Mouse (Mus musculus) gastrocnemius, adult 8-10 months (tissue): Measurements from ENCODE around the gene Iba57. TPM values are rescaled to one million over a fixed set of nuclear protein-coding genes. Genes with fewer than 3 reads are reported as not detected.
"Not testable (repeated sequence)": the region's sequence is repeated elsewhere in the genome, so short reads cannot be mapped to it uniquely, and the experiment has no call there.

Experiments
- DNase-seq, 2 experiments: peaks; one replicate each; pipeline ENCODE4 v3.0.0; 2022; ENCODE audit warnings: low spot score in 2 of 2
- total RNA-seq, 4 experiments: library from RNA; stranded (reverse); gene quantifications; 2 replicates each; pipeline ENCODE4 v1.2.4; 2022

Iba57 gene
- total RNA-seq = 1 to 10 TPM; 6.1 to 7.4 (median 7.0) TPM

DNA sequence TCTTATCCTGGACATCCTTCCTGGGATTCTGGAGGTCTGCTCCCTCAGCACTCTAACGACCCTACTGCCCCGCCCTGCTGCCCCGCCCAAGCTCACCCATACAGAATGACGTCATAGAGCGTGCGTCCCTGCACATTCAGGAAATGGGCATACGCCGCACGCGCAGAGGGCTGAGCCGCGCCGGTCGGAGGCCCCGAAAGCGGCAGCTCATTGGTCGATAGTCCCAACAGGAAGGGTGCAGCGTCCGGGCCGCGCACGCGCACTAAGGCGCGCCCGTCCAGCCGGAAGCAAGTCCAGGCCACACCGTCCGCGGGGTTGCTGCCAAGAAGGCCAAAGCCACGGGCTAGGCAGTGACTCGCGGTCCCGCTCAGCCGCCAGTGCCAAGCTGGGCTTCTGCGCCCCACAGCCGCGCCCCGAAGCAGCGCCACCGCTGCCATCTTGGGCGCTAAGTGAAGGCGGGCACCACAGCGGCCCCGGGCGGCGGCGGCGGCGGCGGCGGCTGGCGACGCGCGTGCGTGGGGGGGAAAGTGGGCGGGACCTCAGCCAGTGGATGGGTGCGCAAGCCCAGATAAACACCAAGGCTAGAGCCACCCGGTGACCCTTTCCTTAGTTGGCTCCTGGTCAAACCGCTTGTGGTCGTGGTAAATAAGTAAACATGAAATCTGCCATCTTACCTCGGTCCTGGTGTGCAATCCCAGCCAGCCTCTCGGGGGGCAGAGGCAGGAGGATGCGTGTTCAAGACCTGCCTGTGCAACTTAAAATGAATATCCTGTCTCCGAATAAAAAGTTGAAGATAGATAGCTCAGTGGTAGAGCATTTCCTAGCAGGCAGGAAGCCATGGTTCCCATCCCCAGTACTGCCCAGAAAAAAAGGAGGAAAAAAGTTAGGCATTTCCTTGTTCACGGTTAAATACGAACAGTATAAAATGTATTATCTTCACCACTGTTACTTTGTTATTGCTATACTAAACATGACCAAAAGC is at the start of gene Iba57:
TSS of gene Iba57 (minus strand) at position 485 of the 982 bp plus-strand sequence.
- DNase-seq = peak; percentile 97 to 99

DNA sequence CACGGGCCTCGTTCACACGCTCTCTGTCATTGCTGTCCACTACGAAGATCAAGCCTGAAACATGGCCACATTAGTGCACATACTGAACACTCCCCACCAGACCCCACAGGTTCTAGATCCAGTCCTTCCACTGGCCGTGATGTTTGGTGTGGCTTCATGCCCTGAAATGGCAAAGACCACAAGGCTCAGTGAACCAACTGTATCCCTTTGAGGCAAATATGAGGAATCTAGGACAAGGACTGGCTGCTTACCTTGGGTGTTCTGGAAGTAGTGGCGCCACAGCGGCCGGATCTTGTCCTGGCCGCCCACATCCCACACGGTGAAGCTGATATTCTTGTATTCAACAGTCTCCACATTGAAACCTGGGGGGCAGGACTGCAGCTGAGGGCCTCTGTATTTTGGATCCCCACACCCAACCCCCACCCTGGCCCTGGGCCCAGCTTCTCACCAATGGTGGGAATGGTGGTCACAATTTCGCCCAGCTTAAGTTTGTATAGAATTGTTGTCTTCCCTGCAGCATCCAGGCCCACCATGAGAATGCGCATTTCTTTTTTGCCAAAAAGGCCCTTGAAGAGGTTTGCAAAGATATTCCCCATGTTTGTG is 49.5 kb upstream of the Iba57 start:
- no peak for DNase-seq

DNA sequence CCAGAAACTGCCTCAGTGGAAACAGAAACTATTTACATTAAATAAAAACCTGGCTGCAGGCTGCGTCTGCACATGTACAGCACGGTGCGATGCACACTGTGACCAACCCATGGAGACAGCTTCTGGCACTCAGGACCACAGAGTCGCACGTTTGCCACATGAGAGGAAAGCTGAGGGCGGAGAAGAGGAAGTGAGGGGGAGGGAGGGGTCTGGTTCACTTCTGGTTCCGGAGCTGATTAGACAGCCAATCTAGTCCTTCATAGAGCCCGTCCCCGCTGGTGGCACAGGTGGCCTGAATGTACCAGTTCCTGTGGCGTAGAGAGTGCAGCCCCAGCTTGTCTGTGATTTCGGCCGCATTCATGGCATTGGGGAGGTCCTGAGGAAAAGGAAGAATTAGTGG is 48.8 kb upstream of the Iba57 start:
- not testable (repeated sequence) for DNase-seq

DNA sequence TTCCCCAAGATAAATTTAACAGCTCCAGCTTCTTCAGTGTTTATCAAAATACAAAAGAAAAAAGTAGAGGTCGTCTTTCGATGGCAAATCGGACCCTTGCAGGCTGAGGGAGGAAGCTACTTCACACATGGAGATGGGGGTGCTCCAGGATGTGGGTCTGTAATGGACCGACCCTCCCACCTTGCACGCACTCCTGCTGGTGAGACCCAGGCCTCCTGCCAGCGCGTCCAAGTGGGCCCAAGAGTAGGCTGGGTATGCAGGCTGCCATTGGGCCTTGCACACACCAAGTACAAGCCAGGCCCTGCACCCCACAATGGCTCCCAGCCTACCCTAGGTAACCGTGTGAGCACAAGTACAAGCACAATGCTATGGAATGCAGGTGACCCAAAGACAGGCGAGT is 48.0 kb upstream of the Iba57 start:
- DNase-seq = not testable (repeated sequence)

DNA sequence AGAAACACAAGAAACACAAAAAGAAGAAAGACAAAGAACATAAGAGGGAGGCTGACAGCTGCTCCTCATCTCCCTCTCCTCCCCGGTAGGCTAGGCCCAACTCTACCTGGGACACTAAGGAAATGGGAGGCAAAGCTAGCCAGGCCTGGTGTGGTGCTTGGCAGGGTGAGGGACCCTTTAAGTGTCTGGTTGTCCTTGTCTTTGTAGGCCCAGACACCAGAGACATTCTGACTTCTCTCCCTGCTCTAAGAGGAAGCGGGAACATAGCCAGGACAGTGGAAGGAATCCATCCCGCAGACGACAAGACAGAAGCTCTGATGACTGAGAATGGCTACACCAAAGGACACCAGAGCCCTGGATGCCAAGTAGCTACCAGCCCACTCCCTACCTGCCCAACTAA is 46.5 kb upstream of the Iba57 start:
- DNase-seq = no peak

DNA sequence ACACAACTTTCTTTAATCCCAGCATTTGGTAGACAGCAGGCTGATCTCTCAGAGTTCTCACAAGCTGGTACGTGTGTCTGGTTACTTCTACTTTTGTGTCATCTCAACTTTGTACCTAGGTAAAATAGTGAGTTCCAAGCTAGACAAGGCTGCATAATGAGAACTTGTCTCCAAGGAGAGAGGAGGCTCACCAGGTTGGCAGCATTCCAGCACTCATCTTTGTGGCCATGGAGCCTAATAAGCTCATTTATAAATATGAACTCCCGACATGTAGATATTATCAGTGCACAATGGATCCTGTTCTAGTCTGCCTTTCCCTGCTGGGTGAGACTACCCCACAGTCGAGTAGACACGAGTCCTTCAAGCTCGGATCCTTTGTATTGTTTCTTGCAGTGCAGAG is 46.0 kb upstream of the Iba57 start:
- no peak for DNase-seq

GRCm38 (mm10) chr11:59209003-59209441 is 45.5 kb upstream of the Iba57 start:
- DNase-seq = peak in 1 of 2 experiments; percentile 24

GRCm38 (mm10) chr11:59208153-59208831 is 44.8 kb upstream of the Iba57 start, which contains the start of gene 2310033P09Rik:
2310033P09Rik (plus strand) TSS chr11:59208321.
- peak; percentile 80 to 88 for DNase-seq

DNA sequence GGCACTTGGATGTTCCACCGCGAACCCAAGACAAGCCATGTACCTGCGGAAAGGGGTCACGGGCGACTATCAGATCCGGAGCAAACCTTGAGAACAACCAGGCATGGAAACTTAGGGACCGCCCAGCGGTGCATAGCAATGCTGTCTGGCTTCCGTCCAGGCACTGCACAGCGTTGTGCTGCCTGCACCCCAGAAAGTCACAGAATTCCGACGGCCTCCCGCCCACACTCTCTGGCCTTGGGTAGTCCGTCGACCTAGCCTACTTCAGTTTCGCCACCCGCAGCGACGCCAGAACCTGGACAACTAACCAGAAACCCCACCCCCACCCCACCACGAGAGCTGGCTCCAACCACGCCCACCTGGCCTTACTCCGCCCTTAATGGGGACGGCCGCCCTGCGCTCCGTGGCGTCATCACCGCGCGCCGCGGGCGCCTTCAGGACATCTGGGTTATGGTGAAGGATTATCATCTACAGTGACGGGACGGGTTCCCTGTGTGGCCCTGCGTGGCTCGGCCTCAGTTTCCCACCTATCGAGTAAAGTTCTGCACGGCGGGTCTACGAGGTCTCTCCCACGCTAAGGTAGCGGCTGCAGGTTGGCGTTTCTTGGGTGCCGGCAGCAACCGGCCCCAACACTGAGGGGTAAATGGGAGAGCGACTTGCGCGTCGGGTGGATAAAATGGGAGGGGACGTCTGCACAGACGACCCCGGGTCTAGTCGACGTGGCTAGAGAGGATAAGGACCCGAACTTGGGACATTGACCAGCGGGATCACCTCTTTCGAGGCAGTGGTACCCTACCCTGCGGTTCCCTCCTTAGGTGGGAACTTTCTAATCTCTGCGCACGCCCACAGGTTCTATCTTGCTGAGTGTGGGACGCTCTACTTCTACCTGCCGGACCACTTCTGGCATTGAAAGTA is 38.8 kb upstream of the Iba57 start, which contains the start of gene Mrpl55:
TSS of gene Mrpl55 (plus strand) at position 406 of the 915 bp plus-strand sequence.
- peak; percentile 83 to 90 for DNase-seq

DNA sequence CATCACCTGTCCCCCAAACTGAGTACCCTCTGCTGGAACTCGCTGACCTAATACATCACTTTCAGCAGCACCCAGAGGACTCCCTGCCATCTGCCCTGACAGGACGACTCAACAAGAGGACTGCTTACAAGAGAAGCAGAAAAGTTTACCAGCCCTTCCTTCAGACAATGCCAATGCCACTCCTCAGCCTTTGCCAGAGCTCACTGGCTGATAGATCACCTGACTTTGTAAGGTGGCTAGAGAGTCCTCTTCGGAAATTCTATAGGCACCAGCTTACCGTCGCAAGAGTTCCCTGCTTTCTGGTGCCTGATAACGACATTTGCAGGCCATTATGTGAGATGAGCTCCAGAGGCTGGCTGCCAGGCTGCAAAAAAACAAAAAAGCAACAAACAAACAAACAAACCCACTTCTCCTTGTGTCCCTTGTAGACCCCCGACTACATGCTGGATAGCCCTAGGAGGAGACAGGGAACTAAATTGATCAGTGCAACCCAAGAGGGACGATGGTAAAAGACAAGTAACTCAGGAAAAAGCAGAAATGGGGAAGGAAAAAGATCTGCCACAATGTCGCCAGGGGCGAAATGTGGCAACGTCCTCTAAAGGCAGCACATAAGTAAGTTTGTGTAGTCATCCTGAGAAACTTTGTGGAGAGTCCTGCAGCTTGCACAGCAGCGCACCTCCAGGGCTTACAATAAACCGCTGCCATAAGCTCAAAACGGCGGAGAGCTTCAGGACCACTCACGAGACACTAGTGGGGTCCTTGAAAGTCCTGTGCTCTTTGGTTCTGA is 37.9 kb upstream of the Iba57 start:
- no peak for DNase-seq

- no peak for DNase-seq
Observed at GRCm38 (mm10) chr11:59196230-59196629, 32.7 kb upstream of the Iba57 start.

GRCm38 (mm10) chr11:59192059-59192386 is 28.5 kb upstream of the Iba57 start, which contains the start of gene Guk1:
Guk1 (minus strand) TSS chr11:59192212.
- no peak for DNase-seq

DNA sequence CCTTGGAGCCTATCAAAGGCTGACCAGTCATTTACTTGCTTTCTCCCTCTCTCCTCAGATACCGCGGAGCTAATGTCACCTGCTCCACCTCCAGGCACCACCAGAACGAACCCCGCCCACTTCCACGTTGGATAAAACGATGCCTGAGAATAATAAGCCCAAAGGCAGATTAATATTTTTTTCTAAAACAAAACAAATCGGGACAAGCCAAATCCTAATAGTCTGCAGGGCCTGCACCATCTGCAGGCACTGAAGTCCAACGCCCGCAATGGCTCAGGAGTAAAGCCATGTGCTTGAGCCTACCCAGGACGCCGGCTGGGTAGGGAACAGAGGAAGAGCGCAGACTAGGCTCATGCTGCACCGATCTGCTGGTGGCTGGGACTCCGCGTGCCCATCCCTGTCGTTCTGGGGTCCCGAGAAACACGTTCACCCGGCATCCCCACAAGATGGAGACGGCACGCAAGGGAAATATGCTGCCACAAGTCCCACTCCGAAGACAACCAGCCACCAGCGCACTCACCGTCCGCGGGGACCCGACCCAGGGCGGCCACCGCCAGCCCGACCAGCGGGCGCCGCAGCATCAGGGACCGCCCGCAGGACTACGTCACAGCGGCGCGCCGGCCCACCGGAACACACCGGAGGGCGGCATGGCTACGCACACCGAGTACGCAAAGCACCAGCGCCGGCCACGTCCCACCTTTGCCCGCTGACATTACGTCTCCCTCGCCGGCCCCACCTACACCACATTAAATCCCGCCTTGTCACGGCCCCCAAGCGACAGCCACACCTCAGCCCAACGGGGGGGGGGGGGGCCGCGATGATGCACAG is 27.9 kb upstream of the Iba57 start:
- DNase-seq = peak; percentile 80 to 87

DNA sequence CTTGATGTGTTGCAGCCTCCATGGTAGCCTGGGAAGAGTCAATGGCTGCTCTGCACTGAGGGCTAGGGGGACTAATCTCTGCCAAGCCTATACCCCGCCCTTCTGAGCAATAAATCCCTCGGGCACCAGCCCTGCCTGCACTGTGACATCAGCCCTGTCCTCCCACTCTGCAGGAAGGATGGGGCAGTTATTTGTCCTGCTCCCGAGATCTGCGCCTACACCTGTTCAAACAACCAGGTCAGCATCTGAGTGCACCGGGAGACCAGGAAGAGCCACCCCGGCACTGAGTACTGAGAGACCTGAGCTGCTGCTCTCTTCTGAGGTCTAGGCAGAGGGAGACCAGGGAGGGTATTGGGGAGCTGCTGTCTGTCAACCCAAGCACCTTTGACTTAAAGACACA is 24.2 kb upstream of the Iba57 start:
- no peak for DNase-seq

- no peak for DNase-seq
Observed at GRCm38 (mm10) chr11:59185490-59185889, 22.0 kb upstream of the Iba57 start.

DNA sequence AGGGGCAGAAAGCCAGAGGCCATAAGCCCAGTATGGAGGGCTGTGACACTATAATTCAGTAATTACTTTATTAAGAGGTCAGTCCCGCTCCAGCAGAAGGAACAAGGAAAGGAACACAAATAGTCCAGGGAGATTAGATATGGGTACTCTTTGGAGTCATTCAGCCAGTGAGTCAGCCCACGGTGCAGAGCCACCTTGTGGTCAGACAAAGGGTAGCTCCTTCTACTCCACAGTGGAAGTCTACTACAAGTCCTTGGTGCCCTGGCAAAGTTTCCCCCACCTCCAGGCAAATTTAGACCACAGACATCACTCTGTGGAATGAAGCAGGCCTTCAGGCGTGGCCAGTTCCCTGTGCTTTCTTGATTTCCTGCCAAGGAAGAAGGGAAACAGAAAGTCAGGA is 20.3 kb upstream of the Iba57 start:
- DNase-seq = peak; percentile 65 to 76

DNA sequence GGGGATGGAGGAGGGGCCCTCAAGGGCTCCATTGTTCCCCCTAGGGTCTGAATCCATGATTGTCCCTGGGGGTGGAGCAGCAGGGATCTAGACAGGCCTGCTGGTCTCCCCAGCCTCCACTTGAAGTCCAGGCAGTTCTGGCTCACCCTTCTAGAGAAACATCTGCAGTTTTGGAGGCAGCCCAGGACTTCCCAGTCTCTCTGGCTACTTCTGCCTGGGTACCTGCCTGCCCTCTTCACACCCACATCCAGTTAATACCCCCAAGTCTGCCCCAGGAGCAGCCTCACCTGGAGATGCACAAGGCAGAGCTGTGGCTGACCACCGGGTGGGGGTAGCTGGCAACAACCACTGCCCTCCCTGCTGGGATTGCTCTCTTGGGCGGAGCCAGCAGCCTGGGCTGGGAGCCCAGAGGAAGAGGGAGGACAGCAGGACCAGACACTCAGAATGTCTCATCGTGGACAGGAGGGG is 19.4 kb upstream of the Iba57 start, which contains the start of gene Gjc2:
TSS of gene Gjc2 (minus strand) at position 350 of the 468 bp plus-strand sequence.
- DNase-seq = peak; percentile 43 to 60

DNA sequence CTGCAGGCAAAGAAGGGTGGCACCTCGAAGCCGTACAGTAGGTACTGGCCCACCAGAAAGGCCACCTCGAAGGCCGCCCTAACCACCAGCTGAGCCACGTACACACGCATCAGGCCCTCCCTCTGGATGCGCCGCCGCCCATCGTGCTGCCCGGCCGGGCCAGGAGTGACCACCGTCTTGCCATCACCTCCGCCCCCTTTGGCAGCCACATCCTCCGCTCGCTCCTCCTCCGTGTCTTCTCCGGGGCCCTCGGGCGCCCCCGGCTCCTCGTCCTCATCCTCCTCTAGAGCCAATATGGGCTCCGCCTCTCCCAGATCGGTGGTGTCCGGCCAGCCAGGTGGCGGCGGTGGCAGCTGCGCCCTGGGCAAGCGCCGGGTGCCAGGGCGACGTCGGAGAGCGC is 13.4 kb upstream of the Iba57 start:
- no peak for DNase-seq

DNA sequence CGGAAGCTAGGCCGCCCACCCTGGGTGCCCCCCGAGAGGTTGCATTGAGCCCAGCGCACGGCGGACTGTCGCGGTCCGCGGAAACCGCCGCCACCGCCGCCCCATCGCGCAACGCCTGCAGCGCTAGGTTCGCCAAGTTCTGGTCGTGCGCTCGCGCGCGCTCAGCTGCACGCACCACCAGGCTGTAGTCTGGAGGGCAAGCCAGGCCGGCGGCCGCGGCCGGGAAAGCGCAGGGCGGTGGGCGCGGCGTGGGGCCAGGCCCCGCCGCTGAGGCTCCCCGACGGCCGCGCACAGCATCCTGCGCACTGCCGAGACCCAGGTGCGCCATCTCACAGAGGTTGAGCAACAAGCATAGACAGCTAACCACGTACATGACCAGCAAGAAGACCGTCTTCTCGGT is 12.9 kb upstream of the Iba57 start:
- no peak for DNase-seq
